Mouse (Mus musculus) stomach, postnatal 0 days (tissue): Measurements from ENCODE around the gene Cd4.

Experiments
- CTCF ChIP-seq: IDR thresholded peaks from 2 replicates; pipeline ENCODE4 v1.5.1; 2016; ENCODE audit warnings: antibody characterized with exemption, low read depth, mild to moderate bottlenecking, moderate library complexity
- EP300 ChIP-seq: optimal IDR thresholded peaks from 2 replicates; pipeline ENCODE3; 2016; ENCODE audit warnings: antibody characterized with exemption

GRCm38 (mm10) chr6:124866560-124866959 is 21.5 kb downstream of the Cd4 start:
- no peak for TF ChIP-seq EP300
- TF ChIP-seq CTCF, result no peak
